Comparison of ENCODE assay signal across 8 mouse cellular contexts in the genomic region with DNA sequence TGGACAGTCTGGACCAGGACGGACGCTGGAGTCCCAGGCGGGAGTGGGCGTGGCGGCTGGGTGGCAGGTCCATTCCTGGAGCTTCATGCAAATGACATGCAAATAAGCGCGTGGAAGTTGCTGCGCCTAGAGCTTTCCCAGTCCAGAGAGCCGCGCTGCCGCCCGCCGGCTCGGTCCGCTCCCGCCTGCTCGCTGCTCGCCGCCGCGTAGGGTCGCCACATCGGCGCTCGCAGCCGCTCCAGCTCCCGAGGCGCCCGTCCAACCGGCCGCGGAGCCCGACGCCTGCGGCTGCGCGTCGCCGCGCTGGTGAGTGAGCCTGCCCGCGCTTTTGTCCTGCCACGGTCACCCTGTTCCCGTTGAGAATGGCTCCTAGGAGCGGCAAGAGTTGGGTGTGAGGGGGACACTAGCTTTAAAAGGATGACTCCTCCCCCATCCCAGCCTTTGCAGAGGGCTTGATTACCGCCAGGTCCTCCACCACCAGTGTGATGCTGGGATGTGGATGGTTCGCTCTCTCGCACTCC. TPM values are rescaled to one million over a fixed set of nuclear protein-coding genes. Genes with fewer than 3 reads are reported as not detected.
DNase-seq lines count a peak whose midpoint lies in the region; ATAC-seq and TF ChIP-seq lines count a peak whose summit lies in the region.

A gene (plus strand): TSS at position 146 of the 521 bp plus-strand sequence.

- peak within 1 kb of the TSS; percentile 50 for H3K4me3 ChIP-seq in lung, embryonic 14.5 days (ENCODE audit: low read depth, low read length)

- no peak for TF ChIP-seq CTCF in lung, embryonic 14.5 days (IDR thresholded peaks at IDR 0.05; ENCODE audit: low read depth)

- peak within 1 kb of the TSS; percentile 87 for H3K4me2 ChIP-seq in lung, embryonic 14.5 days

- peak; percentile 42 to 71 for ATAC-seq in hematopoietic stem cell, adult 5-6 weeks (replicated peaks in 1 of 2; ENCODE audit: insufficient read depth in 1 of 2, low FRiP score in 2 of 2, low TSS enrichment in 1 of 2, low read depth in 1 of 2, poor library complexity in 2 of 2, severe bottlenecking in 2 of 2)
- peak; percentile 95 for ATAC-seq in lung, embryonic 14.5 days (ENCODE audit: insufficient read depth)

- H3K27me3 ChIP-seq in lung, embryonic 14.5 days (ENCODE audit: insufficient read depth, low read length) = 0 out of 2 replicates have a peak, but pooled peaks cover 6% of the 10 kb centered on the region

- H3K9ac ChIP-seq in lung, embryonic 14.5 days = peak within 1 kb of the TSS; percentile 53

- peak; percentile 87 for DNase-seq in R1 (ENCODE audit: low read depth, low spot score)
- peak; percentile 83 to 90 for DNase-seq in cerebellum, postnatal 10 days
- DNase-seq in frontal cortex, postnatal 10 days (ENCODE audit: low spot score in 2 of 2) = peak; percentile 17 to 64
- peak; percentile 22 for DNase-seq in layer of hippocampus, adult 9-11 months
- DNase-seq in lung, embryonic 14.5 days = peak; percentile 95
- peak; percentile 72 for DNase-seq in ovary, postnatal 10 days (ENCODE audit: low spot score)
- peak; percentile 38 for DNase-seq in thymus, postnatal 4 days

- no peaks in the 10 kb centered on the region for H3K9me3 ChIP-seq in lung, embryonic 14.5 days (ENCODE audit: low read depth, low read length)

- H3K27ac ChIP-seq in lung, embryonic 14.5 days (ENCODE audit: low read depth) = peak within 1 kb of the TSS; percentile 37; the same call in 1 of the 2 replicates

- under 1% methylated on average over 48 of the region's 48 CpGs for WGBS in lung, embryonic 14.5 days

- no peaks in the 10 kb centered on the region for H3K36me3 ChIP-seq in lung, embryonic 14.5 days (ENCODE audit: insufficient read depth)

- H3K4me1 ChIP-seq in lung, embryonic 14.5 days (ENCODE audit: insufficient read depth) = peaks cover 4% of the 10 kb centered on the region; the same call in 1 of the 2 replicates

RNA-seq across cellular contexts. Expression of the gene that starts here (rescaled TPM):
- total RNA-seq in hematopoietic stem cell, adult 5-6 weeks (2017) = 21.1 and 22.6 TPM in 2 replicates
- 117 and 122 TPM in 2 replicates for polyA plus RNA-seq in lung, embryonic 14.5 days (2014; fragmentation: Nextera tagmentation; extraction: Ambion mirVana)

Comparison
In these comparisons a context has a peak if more than half of its experiments do, and no peak if none do; other contexts are left out.
1. Peak in every context shown above with its lines: DNase-seq, ATAC-seq, H3K4me3 ChIP-seq and H3K27ac ChIP-seq.
2. DNase-seq: peak in every context shown above with its lines; median percentile 95 in lung, embryonic 14.5 days; 87 in R1; 86 in cerebellum, postnatal 10 days; 72 in ovary, postnatal 10 days; 40 in frontal cortex, postnatal 10 days; 38 in thymus, postnatal 4 days; 22 in layer of hippocampus, adult 9-11 months.